Mouse (Mus musculus) lung, postnatal 14 days (tissue): Measurements from ENCODE around the gene Sec61a1.
A peak's percentile ranks its signal among the peaks of the same experiment; 100 is the strongest.

Source experiments
- DNase-seq: peaks from one replicate; pipeline ENCODE4 v3.0.0; 2021

Gene Sec61a1

GRCm38 (mm10) chr6:88515971-88516370 lies 2.7 kb downstream of the Sec61a1 start:
- no peak for DNase-seq

DNA sequence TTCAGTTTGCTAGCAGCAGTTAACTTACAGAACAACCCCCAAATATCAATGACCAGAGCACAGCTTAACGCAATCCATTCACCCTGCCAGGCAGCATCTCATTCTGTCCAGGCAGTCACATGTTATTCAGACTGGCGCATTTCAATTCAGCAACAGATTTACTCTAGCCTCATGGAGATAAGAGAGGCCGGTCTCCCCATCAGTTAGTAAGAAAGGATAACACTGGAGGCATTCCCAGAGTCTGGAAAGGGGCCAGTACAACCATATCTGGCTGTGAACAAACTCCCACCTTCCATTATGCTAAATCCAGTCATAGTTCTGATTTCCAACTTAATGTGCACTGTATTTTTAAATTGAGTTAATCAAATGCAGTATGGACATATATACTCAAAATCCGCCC lies 4.2 kb downstream of the Sec61a1 start:
- no peak for DNase-seq

DNA sequence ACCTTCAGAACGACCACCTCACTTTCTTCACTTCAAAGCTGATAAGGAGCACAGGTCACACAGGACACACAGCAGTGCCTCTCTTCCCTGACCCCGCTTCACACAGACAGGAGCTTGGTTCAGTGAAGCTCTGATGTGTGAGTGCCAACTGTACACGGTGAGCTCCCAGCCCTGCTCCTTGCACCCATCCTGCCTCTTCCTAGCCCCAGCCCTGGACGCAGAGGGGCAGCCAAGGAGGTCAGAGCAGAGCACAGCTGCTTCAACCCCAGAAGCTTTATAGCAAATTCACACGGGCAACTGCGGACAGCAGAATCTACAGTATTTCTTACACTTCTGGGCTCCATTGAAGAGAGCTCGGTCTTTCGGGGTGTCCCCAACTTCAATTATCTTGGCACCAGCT lies 4.7 kb downstream of the Sec61a1 start:
- no peak for DNase-seq

DNA sequence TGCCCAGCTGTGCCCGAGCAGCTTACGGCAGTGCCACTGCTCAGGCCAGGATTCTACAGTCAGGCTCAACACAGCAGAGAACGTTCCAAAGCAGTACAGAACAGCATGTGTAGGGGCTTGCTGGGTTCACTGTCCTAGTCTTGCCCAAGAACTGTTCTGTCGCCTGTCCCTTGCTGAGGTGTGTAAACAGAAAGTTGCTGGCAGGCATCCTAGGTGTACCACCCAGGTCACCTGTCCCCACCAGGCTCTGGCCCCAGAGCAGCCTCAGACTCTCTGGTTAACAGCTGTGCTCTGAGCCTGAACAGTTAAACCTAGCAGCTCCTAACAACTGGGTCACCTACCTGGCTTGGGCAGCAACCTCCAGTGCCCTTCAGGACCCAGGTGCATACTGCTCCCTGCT lies 15.7 kb downstream of the Sec61a1 start:
- DNase-seq, result no peak

DNA sequence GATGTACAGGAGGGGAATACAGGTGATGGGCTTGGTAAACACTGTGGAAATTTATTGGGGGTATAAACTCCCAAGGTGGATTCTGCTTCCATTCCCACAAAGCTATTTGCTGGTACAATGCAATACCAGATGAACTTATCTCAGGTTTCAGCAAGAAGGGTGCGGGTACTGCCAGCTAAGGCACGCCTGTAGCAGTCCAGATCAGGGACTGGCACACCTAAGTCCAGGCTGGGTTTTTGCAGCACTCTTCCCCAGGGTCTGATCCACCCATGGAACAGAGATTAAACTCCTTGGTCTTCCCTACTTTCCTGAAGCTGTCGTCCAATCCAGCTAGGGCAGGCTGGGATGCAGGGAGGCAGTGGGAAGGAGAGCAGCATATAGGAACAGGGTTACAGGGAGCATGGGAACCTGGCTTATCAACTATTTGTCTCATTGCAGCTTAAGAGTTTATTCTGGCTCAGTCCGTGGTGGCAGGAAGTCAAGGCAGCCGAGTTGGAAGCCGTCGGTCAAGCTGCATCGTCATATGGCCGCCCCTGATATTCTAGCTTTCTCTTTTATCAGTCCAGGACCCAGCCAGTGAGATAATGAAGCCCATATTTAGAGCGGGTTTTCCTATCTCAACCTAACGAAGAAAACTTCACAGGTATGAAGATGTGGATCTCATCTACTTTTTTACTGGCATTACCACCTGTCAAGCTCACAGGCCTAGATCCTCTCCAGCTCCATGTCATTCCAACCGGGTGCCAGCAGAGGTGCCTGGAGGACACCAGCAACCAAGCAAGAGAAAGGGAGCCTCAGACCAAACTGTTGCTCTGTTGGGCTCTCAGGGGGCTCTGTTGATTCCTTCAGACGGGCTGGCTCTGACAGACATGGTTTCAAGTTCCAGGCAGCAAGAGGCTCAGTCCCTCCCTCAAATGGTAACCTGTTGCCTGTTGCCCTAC lies 16.4 kb downstream of the Sec61a1 start:
- DNase-seq, result no peak

DNA sequence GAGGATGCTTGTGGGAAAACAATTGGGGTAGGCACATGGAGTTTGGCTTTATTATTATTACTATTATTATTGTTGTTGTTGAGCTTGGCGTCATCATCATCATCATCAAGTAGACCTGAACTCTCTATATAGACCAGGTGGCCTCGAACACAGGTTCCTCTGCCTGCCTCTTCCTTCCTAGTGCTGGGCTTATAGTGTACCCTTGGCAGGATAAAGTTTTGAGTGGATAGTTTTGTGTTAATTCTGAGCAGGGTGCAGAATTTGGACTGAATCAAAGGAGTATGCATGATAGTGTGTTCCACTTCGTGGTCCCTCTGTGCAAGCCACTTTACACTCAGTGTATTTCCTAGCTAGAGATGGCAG lies 18.3 kb downstream of the Sec61a1 start:
- no peak for DNase-seq

DNA sequence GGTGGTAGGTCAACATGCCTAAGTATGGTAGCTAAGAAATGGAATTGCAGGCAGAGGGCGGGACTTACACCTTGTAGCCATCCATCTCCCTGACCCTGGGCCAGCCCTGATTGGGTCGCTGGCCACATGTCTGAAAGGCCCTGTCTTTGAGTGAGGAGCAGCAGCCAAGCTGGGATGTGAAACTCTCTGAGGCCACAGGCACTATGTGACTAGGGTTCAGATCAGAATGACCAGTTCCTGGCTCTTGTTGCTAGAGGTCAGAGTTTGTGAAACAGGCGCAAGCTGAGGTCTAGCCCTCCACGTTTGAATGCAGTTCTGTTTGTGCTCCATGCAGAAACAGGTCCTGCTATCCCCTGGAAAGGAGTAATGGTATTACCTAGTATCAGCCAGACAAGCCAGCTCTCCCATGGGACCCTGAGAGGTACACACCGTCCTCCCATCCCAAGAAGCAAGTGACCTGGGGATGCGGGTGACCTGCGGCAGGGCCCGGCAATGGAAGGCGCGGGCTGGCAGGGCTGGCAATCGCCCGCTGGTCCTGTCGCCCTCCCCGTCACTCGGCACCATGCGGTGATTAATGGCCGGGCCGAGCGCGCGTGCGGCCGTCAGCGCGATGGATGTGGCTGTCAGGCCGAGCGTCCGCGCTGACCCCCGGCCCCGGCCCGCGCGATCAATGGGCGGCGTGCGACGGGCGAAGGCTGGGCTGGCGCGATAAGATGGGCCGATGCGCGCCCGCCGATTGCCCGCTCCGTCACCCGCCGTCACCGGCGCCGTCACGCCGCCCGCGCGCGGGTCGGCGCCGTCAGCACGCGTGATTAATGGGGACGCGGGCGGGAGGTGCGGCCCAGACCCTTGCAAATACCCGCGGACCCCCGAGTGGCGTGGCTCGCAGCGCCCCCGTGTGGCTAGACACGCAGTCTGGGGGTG lies 19.0 kb downstream of the Sec61a1 start:
- peak; percentile 62 for DNase-seq

GRCm38 (mm10) chr6:88493712-88494111 lies 25.0 kb downstream of the Sec61a1 start:
- no peak for DNase-seq

DNA sequence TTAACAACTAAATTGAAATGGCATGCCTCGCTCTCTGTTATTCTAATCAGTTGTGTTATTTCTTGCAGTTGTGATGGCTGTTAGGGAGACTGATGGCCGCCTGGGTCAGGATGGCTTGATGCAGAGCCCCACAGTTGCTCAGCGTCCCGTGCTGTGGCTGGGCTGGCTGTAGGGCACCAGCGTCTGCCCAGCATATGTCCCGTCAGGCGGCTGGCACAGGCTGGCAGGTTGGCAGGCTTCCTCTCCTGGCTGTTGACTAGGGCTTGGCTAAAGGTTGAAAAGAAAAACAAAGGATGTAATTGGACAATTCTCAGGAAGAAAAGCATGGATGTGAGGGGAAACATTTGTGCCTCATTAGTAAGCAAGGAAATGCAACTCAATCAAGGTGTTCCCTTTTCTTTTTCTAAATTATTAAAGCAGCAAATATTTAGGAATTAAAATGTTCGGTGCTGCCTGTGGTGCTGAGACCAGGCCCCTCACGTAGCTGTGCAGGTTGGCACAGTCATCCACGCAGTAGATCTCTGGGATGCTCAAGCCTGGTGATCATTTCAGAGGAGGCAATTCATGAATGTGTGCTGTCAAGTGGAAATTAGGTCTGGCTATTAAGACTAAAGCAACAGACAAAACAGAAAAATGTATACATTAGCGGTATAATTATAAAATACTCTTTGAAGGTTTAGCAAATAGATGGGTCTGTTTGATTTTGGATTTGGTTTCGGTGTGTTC lies 27.9 kb downstream of the Sec61a1 start:
- no peak for DNase-seq

- DNase-seq, result no peak
These were observed 28.9 kb downstream of the Sec61a1 start for GRCm38 (mm10) chr6:88489834-88490233.

DNA sequence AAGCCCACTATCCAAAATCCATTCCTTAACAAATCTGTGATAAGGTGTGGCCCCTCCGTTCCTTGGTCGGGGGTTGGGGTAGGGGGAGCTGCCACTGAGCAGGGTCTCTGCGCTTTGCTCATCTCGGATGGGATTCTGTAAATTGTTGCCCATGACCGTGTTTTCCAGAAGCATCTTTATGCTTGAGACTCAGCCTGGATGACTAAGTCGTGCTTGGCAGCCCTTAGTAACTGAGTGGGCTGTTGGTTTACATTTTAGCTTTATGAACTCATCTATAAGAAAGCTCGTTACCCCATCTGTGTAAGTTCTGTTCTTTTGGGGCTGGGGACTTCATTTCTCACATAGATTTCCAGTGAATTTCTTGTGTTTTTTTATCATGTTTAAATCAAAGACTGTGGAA lies 29.7 kb downstream of the Sec61a1 start:
- no peak for DNase-seq

GRCm38 (mm10) chr6:88486893-88487292 lies 31.8 kb downstream of the Sec61a1 start:
- DNase-seq, result peak; percentile 76

DNA sequence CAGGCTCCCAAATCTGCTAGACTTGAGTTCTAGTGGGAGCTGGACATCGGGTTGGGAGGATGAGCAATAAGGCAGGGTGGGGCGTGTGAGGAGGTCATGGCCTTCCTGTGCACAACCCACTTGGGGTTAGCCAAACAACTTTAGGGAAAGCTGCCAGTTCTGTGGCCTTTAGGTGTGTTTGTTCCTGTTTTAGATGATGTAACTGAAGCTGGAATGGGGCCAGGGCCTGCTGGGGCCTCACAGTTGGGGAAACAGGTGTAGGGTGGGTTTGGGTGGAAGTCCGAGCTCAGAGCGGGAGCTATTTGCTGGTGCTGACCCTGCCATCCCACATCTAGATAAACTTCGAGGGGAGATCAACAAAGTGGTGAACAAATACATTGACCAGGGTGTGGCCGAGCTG lies 33.3 kb downstream of the Sec61a1 start:
- peak; percentile 54 for DNase-seq

DNA sequence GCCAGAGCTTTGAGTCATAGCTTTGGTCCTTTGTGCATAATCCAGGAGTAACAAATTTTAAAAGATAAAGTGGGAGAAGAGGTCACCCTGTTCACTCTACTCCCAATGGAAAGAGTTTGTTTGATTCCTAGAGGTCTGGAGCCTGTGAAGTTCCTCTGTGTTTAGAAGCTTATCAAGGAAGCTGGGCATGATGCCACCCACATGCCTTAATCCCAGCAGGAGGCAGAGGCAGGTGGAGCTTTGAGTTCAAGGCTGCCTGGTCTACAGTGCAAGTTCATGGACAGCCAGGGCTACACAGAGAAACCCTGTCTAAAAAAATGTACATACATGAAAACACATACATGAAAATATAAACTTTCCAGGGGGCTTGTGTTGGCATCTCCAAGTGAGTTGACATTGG lies 34.8 kb downstream of the Sec61a1 start:
- DNase-seq, result peak; percentile 23

GRCm38 (mm10) chr6:88483111-88483510 lies 35.6 kb downstream of the Sec61a1 start:
- DNase-seq, result peak; percentile 57

- no peak for DNase-seq
These were observed 38.3 kb downstream of the Sec61a1 start for GRCm38 (mm10) chr6:88480421-88480820.

DNA sequence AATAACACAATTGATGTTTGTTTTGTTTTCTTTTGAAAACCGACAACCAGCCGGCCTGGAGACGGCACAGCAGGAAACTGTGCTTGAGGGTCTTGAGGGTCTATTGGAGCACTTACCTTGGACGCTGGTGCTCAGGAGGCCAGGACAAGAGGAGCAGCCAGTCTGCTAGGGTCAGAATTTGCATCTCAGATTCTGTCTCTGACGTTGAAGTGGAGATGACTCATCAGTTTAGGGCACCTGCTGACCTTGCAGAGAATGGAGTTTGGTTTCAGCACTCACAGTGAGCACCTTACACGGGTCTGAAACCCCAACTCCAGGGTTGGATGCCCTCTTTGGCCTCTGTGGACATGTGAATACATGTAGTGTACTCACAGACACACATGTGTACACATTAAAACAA lies 48.8 kb downstream of the Sec61a1 start:
- DNase-seq, result no peak

DNA sequence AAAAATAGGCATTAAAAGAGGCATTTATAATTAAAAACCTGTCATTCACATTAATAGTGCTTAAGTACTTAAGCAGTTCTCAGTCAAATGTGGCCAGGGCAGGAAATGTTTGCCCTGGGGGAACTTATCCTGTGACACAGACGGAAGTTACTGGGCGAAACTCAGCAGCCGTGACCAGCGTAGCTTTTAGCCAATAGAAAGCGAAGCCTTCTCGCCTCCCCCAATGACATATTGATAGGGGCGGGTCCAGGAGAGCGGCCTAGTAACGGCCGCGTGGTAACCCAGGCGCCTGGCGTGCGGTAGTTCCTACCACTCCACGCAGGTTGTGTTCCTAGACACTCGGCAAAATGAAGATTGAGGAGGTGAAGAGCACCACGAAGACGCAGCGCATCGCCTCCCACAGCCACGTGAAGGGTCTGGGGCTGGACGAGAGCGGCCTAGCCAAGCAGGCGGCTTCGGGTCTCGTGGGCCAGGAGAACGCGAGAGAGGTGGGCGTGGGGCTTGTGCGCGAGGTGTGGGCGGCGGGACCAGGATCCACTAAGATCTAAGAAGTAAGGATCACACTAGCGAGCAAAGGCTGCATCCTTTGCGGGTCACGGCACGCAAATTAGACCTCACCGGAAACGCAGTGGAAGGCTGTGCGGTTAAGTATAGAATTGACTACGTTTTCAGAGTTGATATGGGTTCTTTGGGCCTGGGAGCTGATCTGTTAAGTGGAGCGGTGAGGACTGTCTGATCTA lies 53.4 kb downstream of the Sec61a1 start, which contains the start of gene Ruvbl1:
Gene Ruvbl1, plus strand, starts transcription at position 229 of the 740 bp plus-strand sequence.
- peak; percentile 90 for DNase-seq

DNA sequence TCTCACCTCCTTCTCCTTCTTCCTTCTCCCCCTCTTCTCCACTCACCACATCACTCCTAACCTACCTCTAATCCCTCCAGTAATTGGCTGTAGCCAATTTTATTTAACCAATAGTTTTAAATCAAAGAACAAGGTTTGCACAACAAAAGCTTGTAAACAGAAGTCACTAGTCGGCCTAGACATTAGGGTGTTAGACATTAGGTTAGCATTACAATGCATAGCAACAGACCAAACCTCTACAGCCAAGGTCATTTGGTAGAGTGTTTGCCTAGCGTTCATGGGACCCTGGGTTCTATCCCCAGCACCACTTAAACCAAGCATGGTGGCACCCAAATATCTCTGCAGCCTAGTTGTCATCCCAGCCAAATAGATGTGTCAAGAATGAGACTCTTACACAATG lies 64.2 kb downstream of the Sec61a1 start:
- DNase-seq, result no peak
